Mouse (Mus musculus): ENCODE results near the gene Gimap8.

Gimap8 gene

GRCm38 (mm10) chr6:48702146-48702545 lies 55.1 kb downstream of the Gimap8 start:
- in situ Hi-C loops (cut with MboI, MseI), result loop anchor here (25.0 kb wide), 2 partner anchors 940 to 1040 kb away; no protein-coding TSS in a partner anchor

GRCm38 (mm10) chr6:48702601-48703000 lies 55.6 kb downstream of the Gimap8 start:
- in situ Hi-C loops (cut with MboI, MseI), result loop anchor here (25.0 kb wide), 2 partner anchors 940 to 1040 kb away; no protein-coding TSS in a partner anchor

- in situ Hi-C loops (cut with MboI, MseI), result loop anchor here (25.0 kb wide), 2 partner anchors 942 to 1042 kb away; no protein-coding TSS in a partner anchor
Measured at GRCm38 (mm10) chr6:48704146-48704545, 57.1 kb downstream of the Gimap8 start.

GRCm38 (mm10) chr6:48706130-48706529 lies 59.1 kb downstream of the Gimap8 start:
- in situ Hi-C loops (cut with MboI, MseI), result loop anchor here (25.0 kb wide), 2 partner anchors 944 to 1044 kb away; no protein-coding TSS in a partner anchor
